Mouse (Mus musculus) lung, postnatal 25 days (tissue): ENCODE results near the gene Ccdc71.

Source experiments
- DNase-seq: peaks from one replicate; pipeline ENCODE4 v3.0.0; 2022; ENCODE audit warnings: low spot score

The Ccdc71 gene

DNA sequence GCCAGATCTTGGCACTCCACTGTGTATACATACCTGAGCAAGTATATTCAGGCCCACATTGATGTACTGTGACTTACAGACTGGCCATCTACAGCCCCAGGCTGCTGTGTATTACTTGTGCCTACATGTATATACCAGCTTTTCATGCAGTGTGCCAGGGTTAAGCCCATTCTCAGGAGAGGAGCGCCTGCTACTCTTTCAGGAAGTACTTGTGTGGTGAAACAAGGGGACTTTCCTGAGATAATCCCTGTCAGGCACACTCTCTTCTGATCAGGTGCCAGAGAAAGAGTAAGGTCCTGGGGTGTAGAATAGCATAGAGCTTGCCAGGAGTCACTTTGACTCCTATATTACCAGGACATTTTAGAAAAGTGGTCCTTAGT is 398 bp upstream of the Ccdc71 start:
- peak; percentile 6 for DNase-seq

DNA sequence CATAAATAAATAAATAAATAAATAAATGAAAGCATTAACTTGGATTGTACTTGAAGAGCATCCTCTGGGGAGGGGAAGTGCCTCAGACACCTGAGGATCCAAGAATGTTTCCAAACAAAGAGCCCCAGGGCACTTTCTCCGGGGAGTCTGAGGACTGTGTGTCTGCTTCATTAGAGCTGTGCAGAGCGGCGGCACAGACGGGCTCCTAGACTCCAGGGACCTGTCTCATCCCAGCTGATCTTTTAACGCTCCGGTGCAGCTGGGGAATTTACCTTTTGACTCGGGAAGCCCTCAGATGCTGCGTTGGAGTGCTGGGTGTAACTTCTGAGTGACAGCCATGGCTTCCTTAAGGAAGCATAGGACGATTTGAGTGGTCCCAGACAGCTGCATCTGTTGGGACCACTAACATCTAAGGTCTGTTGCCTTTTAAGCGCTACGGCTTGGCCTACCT is 879 bp downstream of the Ccdc71 start, which contains the start of gene Klhdc8b:
TSS of gene Klhdc8b (minus strand) at position 401 of the 451 bp plus-strand sequence.
- no peak for DNase-seq

DNA sequence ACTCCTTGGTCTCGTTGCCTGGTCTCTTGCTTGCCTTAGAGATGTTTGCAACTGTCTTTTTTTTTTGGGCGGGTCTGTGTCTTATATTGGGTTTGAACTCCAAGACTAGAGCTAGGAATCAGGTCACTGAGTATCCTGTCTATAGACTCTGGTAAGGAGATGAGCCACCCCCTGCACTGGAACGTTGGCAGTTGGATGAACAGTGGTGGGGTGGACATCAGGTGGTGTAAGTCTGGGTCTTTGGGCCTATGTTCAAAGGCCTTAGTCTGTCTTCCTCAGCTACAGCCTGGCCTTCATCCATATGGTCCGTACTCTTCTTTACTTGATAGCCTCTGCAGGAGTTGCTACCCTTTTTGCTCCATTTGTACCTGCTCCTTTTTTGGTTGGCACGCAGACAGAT is 1.3 kb downstream of the Ccdc71 start:
- no peak for DNase-seq

DNA sequence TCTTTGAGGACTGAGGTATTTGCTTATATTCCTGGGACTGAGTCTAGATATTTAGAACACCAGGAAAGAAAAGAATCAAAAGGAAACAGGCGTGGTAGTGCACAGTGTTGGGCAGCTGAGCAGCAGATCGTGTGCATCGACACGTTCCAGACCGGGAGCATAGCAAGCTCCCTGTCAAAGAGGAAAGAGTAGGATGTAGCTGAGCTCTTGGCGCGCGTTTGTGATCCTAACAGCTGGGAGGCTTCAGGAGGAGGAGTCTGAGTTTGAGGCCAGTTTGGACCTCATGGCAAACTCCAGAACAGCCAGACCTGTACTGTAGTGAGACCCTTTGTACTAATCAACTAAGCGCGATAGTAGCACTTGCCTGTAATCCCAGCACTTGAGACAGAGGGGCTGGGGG is 1.9 kb downstream of the Ccdc71 start:
- DNase-seq: peak; percentile 34

DNA sequence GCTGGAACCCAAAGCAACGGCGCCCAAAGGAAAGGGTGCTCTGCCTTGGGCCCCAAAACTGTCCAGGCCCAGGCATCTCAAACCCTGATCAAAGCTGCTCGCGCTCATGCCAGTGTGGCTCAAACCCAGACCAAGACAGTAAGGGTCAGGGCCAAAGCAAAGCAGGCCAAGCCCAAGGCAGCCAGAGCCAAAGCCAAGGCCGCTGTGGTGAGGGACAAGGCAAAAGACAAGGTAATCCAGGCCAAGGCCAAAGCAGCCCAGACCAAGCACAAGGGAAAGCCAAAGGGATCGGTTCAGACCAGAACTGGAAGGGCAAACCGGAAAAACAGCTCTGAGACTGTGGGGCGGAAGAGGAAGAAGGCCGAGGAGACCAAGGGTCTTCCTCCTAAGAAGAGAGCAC is 3.4 kb downstream of the Ccdc71 start:
- no peak for DNase-seq

DNA sequence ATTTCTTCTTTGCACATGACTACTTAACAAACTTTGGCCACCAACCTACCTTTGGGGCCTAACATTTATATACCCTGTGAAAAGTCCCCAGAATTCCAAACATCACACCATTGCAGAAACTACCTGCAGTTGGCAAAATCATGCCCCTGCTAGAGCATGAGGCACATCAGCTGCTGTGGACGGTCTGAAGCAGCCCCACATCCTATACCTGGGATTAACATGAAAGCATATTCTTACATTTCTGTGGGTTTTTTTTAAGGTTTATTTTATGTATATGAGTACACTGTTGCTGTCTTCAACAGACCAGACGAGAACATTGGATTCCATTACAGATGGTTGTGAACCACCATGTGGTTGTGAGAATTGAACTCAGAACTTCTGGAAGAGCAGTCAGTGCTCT is 5.9 kb downstream of the Ccdc71 start:
- no peak for DNase-seq

DNA sequence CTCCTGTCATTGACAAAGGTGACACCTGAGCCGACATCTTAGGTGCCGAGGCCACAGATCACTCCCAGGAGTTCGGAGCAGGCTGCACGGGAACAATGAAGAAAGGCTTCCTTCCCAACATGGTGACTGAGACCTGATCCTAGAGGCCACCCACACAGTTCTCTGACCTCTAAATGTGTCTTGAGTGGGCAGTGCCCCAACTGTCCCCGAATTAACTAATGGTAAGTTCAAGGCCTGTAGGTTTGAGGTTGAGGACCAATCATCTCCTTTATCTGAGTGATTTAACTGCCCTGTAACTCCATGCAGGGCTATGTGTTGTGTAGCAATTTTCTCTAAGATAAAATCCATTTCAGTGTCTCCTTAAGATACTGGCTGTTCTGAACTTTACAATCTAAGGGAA is 9.1 kb downstream of the Ccdc71 start:
- no peak for DNase-seq

DNA sequence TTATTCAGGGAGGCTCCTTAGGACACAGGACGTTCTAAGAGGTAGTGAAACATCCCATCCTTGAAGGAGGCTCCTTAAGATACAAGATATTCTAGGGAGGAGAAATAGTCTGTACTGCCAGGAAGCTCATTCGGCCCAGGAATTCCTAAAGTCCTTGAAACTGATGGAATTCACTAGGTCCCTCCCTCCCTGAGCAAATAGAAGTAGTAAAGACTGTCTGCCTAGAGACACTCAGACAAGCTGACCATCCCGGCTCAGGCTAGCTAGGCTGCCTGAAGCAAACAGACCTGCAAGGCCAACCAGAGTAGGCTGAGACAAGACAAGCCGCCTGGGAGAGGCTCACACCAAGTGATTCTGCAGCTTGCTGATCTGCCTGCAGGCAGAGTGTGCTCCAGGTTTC is 9.5 kb downstream of the Ccdc71 start:
- DNase-seq: no peak

DNA sequence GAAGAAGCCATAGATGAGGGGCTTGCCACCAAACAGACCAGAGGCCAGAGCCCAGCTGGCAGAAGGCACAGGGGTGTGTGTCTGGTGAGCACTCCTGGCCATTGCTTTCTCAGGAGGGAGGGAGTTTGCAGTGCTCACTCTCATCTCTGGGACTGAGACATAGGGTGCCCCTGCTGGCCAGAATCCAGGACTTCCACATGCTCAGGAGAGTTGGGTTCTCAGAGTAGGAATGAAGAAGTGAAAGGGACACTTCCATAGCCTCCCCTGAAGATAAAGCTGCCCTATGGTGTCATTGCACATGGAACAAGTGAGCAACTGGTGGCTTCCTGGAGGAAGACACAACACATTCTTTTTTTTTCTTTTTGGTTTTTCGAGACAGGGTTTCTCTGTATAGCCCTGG is 14.2 kb downstream of the Ccdc71 start:
- DNase-seq: no peak

DNA sequence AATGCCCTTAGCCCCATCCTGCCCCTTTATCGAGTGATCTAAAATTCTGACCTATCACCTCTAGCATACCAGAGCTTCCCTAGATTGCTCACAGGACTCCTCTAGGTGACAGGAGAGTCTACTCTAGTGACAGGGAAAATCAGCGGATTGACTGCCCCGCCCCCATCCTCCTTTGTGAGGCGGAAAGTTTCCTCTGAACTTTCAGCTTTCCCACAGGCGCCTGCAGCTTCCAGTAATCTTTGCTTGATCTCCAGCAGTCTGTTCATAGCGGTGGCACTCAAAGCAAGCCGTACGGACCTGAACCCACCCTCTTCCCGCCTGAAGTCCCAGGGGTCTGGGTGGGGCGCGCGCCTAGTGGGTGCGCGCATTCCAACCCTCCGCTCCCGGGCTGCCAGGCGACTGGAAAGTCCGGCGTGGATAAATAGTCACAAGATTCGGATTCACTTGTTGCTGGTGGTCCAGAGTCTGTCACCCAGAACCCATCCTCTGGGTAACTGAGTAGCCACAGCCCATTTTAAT is 18.4 kb downstream of the Ccdc71 start:
- DNase-seq: peak; percentile 84

DNA sequence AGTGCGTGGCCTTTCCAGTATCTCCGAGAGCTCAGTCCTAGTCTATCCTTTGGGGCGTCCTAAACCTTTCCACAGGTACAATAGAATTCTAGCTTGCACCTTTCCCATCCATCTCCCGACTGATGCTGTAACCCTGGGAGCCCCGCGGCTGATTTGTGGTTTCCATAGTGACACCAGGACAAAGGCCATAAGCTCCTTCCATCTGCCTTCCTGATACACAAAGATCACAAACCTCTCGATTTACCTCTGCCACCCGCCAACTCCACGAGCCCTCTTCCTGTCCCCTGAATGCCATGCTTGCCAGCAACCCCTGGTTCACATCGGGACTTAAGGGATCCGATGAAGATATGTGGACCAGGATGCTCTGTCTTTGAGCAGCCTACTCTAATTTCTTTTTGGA is 18.9 kb downstream of the Ccdc71 start:
- no peak for DNase-seq

DNA sequence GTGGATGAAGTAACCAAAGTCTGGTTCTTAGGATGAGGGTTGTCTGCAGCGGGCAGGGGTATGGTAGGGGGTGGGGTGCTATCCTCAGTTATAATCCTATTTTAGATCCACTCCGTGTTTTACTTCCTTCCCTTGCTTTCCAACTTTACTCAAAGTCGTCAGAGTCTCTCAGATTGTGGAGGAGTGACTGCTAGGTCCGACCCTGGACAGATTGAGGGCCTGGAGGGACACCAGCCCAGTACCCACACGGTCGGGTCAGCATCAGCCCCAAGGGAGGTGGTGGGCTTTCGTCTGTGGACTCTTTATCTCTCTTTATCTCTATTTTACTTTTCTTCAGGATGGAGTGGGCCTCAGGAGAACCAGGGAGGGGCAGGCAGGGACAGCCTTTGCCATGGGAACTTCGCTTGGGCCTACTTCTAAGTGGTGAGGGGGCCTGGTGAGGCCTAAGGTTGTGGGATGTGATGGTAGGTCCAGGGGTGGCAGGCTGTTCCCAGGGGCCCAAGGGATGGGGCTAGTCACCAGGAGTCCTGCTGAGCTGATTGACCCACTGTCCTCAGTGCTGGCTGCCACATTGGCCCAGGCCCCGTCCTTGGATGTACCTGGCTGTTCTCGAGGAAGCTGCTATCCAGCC is 19.5 kb downstream of the Ccdc71 start, which contains the start of gene Lamb2:
TSS of gene Lamb2 (plus strand) at position 16 of the 631 bp plus-strand sequence.
- DNase-seq: peak; percentile 80

DNA sequence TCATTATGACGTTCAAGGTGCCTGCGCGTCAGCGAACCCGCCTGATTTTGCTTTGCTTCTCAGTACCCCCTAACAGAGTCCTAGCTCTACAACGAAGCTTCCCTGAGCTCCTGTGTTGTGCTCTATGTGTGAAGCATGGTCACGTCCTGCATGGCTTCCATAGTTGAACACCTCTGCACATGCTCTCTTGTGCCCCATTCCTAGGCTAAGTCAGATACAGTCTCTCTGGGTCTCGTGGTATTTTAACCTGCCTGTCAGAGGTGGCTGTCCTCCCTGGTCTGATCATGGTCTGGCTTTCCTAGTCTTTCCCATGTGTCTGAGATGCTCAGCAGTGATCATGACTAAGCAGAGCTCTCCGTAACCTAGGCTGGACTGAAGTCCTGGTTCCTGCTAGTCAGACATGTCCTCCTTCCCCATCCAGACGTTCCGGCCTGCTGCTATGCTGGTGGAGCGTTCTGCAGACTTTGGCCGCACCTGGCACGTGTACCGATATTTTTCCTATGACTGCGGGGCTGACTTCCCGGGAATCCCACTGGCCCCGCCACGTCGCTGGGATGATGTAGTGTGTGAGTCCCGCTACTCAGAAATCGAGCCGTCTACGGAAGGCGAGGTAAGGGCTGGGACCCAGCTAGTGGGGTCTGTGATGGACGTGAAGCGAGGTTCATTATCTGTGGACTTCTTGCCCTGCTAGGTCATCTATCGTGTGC is 20.6 kb downstream of the Ccdc71 start:
- DNase-seq: no peak

DNA sequence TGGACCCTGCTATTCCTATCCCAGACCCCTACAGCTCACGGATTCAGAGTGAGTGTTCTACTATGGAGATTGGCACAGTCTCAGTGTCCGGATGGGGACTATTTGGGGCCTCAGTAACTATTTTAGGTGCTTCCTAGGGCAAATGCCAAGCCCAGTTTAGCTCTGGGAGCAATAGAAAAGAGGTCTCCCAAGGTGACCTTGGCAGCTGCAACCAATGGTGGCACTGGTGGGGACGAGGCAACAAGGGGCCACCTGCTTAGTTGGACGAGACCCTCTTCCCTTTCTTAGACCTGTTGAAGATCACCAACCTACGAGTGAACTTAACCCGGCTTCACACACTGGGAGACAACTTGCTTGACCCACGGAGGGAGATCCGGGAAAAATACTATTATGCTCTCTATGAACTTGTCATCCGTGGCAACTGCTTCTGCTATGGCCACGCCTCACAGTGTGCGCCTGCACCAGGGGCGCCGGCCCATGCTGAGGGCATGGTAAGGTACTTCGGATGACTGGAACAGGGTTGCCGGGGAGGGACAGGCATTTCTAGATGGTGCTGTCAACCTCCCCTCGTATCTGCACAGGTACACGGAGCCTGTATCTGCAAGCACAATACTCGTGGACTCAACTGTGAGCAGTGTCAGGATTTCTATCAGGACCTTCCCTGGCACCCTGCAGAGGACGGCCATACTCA is 21.3 kb downstream of the Ccdc71 start:
- DNase-seq: no peak

DNA sequence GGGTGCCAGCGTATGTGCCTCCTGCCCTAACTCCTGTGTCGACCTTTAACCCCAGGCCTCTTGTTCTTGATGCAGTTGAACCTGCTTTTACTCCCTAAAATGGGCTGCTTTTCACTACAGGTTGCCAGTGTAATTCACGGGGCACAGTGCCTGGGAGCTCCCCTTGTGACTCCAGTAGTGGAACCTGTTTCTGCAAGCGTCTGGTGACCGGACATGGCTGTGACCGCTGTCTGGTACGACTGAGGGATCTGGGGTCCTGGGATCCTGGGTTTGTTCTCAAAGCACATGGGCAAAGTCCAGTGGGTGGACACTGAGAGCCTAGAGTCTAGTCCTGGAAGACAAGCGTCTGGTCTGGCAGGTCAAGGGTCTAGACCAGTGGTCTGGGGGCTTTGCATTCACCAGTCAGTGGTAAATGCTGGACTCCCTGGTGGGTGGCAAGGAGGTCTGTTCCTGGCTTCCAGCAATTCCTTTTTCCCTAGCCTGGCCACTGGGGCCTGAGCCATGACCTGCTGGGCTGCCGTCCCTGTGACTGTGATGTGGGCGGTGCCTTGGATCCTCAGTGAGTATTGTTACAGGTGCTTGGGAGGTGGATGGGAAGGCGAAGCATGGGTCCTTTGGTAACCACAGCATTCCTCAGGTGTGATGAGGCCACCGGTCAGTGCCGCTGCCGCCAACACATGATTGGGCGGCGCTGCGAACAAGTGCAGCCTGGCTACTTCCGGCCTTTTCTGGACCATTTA is 22.9 kb downstream of the Ccdc71 start:
- DNase-seq: no peak

DNA sequence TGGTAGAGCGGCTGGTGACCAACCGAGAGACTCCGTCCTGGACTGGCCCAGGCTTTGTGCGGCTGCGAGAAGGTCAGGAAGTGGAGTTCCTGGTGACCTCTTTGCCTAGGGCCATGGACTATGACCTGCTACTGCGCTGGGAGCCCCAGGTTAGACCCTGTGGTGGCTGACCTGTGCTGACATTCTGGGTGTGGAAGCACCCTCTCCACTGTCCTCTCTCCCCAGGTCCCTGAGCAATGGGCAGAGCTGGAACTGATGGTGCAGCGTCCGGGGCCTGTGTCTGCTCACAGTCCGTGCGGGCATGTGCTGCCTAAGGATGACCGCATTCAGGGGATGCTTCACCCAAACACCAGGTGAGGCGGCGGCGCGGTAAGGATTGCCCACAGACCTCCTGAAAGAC is 23.7 kb downstream of the Ccdc71 start:
- no peak for DNase-seq

DNA sequence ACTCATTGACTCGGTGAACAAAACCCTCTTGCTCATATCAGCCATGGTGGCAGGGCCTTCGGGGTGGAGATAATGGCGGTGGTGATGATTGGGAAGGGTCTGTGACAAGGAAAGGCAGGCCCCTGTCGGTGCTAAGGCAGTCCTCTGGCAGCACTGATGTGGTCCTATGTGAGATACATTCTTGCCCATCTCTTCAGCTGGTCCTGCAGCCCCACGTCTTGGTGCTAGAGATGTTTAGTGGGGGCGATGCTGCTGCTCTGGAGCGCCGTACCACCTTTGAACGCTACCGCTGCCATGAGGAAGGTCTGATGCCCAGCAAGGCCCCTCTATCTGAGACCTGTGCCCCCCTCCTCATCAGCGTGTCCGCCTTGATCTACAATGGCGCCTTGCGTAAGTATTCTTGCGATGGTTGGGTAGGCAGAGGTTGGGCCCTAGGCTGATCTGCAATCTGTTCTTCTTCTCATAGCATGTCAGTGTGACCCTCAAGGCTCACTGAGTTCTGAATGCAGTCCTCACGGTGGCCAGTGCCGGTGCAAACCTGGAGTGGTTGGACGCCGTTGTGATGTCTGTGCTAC is 25.1 kb downstream of the Ccdc71 start:
- no peak for DNase-seq

DNA sequence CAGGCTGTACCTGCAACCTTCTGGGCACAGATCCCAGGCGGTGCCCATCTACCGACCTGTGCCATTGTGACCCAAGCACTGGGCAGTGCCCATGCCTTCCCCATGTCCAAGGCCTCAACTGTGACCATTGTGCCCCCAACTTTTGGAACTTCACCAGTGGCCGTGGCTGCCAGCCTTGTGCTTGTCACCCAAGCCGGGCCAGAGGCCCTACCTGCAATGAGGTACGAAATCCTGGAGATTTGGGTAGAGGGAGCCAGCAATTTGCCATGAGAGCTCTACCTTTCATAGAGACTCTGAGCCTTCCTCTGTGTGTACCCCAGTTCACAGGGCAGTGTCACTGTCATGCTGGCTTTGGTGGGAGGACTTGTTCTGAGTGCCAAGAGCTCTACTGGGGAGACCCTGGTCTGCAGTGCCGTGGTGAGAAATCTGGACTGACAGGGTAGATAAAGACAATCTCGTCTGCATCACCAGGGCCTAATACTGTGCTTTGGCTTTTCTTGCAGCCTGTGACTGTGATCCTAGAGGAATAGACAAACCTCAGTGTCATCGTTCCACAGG is 26.7 kb downstream of the Ccdc71 start:
- DNase-seq: no peak

DNA sequence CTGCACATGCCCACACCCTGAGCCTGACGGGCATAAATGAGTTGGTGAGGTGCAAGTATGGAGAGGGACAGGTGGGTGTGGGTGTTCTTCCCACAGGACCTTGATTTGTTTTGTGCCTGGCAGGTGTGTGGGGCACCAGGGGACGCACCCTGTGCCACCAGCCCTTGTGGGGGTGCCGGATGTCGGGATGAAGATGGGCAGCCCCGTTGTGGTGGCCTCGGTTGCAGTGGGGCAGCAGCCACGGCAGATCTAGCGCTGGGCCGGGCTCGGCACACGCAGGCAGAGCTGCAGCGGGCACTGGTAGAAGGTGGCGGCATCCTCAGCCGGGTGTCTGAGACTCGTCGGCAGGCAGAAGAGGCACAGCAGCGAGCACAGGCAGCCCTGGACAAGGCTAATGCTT is 28.1 kb downstream of the Ccdc71 start:
- DNase-seq: no peak

DNA sequence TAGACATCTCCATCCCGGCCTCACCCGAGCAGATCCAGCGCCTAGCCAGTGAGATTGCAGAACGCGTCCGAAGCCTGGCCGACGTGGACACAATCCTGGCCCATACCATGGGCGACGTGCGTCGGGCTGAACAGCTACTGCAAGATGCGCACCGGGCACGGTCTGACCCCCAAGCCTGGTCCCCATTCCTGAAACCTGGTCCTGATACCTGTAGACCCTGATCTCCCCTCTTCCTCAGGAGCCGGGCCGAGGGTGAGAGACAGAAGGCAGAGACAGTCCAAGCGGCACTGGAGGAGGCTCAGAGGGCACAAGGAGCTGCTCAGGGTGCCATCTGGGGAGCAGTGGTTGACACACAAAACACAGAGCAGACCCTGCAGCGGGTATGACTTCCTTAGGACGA is 28.9 kb downstream of the Ccdc71 start:
- DNase-seq: no peak

DNA sequence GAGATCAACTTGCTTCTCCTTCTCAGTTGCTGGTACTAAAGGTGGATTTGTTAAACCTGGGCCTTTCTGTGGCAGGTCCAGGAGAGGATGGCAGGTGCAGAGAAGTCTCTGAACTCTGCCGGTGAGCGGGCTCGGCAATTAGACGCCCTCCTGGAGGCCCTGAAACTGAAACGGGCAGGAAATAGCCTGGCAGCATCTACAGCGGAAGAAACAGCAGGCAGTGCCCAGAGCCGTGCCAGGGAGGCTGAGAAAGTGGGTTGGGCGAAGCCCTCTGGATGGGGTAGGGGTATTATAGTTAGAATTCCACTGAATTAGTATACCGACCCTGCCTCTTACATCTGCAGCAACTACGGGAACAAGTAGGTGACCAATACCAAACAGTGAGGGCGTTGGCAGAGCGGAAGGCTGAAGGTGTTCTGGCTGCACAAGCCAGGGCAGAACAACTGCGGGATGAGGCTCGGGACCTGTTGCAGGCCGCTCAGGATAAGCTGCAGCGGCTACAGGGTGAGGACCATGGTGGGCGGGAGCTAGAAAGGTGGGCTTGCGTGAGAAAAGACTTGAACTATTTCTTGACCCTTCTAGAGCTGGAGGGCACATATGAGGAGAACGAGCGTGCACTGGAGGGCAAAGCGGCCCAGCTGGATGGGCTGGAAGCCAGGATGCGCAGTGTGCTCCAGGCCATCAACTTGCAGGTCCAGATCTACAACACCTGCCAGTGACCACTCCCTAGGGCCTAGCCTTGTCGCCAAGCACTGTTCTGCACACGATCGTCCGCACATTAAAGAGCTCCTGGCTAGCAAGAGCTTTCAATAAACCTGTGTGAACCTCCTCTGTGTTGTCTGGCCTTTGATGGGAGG is 29.6 kb downstream of the Ccdc71 start:
- no peak for DNase-seq
